Mouse (Mus musculus): ENCODE measurements at regions not wholly inside any gene's neighbourhood (a gene's known extent, or its start where the extent isn't known, plus 50 kb on each side); places are given as distances from the start of the nearest gene placed in this dataset.
A peak's percentile ranks its signal among the peaks of the same experiment; 100 is the strongest.

DNA sequence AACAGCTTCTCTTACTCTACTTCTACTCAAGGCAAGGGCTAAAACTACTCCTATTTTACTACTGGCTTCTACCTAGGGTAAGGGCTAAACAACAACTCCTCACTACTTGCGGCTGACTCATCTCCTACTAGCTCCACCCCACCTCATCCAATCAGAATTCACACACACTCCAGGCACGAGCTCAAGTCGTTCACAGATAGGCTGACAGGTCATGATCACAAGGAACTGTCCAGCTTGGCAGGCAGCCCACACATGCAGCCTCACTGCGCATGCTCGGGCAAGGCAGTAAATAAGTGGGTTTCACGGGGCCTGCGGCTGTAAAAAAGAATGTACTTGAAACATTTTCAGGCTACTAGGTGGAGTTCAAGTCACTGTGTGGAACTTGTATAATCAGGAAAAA, 197.6 kb downstream of the Ccdc50 start:
- DNase-seq, result peak; percentile 5

DNA sequence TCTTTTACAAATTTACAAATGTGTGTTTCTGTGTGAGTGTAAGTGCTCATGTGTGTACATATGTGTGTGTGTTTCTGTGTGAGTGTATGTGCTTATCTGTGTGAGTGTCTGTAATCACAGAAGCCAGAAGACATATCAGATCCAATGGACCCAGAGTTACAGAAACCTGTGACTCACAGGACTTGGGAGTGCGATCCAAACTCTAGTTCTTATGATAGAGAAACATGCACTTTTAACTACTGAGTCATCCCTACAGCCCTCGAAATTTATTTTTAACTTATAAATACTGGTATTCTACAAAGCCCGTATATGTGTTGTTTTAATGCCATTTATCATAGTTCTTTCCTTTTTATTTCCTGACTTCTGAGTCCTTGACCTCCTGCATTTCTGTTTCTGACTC, 220.7 kb downstream of the Ccdc50 start:
- no peak for DNase-seq

DNA sequence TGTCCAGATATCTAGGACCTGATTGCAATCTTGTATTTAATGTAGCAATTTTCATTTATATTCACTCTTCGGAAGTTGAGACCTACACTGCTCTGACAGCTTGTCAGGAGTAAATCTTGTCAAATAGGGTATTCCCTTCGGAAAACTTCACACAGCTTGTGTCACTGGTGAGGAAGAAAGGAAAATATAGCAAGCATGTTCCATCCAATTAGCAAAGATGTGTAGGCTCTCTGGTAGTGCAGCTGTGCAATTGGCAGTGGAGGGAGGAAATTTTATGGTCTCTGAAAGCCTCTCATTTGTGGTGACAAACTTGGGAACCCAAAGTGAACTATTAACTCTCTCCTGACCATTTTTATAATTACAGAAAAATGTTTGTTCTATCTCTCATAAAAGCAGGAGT, 252.6 kb downstream of the Ccdc50 start:
- DNase-seq, result no peak

DNA sequence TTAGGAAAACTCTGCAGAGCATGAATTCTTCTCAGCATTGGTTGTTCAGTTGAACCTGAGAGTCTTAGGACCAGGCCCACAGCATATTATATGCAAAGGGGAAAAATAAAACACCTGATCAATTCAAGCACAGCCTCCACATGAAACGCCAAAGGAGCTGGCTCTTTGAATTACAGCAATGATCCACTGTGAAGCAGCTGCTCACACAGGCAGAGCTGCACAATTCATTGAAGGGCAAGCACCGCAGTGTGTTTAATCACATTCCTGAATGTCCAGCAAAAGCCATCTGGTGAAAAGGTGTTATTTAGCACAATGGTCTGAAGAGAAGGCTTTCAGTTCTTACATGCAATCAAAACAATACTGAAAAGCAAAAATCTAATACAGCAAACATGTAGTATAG, 289.6 kb downstream of the Ccdc50 start:
- DNase-seq, result no peak

DNA sequence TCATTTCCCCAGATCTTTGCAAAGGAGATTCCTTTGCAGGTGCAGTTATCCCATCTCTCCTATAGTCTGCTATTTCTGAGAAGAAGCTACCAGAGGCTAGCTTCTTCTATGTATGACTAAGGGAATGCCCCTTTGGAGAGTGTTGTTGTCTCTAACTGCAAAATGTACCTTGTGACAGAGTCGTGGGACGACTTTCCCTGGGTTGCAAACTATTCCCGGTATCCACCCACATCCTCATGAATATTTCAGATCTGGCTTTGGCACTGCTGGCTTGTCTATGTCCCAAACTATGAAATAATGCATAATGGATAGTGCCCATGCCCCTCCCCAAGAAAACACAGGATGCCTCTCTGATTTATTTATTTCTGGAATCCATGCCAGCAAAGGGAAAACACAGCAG, 294.3 kb downstream of the Ccdc50 start:
- DNase-seq, result no peak

DNA sequence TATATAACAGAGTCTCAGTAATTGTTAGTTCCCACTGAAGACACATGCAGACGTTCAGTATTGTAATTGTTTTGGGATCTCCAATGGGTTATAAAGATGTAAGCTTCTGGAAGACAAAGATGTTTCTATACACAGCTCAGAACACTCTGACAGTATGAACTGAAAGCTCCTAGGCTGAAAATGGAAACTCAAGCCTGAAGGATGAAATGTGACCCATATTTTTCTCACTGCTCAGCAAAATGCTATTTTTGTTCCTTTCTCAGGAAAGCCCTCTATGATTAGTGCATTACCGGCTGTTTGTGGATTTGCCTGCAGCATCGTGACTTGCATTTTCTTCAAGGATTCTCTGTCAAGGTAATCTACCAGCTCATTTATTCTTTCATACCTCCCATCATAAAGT, 295.2 kb downstream of the Ccdc50 start:
- no peak for DNase-seq

DNA sequence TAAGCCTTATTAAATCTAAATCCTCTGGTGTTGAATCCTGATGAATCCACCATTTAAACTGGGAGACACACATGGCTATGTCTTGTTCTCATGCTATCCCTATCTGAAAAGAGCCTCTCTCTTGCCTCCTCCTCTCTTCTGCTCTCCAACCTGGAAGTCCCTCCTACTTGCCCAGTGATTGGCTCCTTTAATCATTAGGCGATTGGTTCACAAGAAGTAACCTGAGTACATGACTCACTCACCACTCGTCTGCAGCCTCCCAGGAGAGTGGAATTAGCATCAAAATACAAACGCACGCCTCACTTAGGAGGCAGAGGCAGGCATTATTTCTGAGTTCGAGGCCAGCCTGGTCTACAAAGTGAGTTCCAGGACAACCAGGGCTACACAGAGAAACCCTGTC, 321.3 kb downstream of the Ccdc50 start:
- DNase-seq, result no peak

DNA sequence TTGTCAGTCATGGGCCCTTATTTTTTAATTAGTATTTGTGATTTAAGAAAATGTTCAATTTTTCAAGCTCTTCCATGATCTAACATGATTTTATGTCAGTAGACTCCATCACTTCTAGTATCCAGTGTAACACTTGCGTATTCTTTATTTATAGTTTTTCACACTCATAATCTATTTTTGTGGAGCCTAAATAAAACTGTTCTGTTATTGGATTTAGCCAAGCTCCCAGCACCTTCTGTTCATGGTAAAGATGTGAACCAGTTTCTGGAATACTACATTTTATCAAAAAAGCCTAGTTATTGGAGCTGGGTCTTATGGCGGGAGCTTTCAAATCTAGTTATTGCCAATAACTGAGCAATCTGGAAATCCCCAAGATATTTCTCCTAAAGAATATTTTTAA, 334.8 kb downstream of the Ccdc50 start:
- DNase-seq, result no peak
